In the genomic region with DNA sequence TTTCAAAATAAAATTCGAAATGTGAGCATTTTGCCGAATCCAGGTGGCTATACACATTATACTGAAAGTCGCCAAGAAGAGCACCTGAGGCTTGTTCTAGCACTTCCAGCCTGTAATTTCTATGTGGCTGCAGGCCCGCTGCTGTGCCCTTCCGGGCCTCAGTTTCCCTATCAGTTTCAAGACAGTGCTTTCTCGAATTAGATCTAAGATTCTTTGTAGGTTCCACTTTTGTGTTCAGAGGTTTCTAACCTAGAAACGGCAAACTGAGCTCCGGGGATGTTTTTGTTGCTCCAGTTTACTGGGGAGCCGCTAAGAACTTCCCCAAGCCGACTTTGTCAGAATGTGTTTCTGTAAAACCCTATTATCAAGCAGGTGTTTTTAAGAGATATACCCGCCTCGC, we compare ENCODE assay signal across 8 mouse cellular contexts. TPM values are rescaled to one million over a fixed set of nuclear protein-coding genes. Genes with fewer than 3 reads are reported as not detected.
DNase-seq lines count a peak whose midpoint lies in the region; ATAC-seq and TF ChIP-seq lines count a peak whose summit lies in the region.

No protein-coding gene starts in this region.

- H3K9ac ChIP-seq in kidney, embryonic 15.5 days = peak overlapping the region; percentile 80
- peak overlapping the region; percentile 84 for H3K9ac ChIP-seq in midbrain, embryonic 16.5 days (ENCODE audit: low read depth, low read length)

- DNase-seq in lung, postnatal 14 days = peak; percentile 1
- DNase-seq in lung, adult 18-20 months = no peak
- DNase-seq in natural killer cell, adult 2 months (ENCODE audit: low spot score in 2 of 2) = no peak
- DNase-seq in ovary, adult 18-20 months (ENCODE audit: low spot score) = no peak

- no peak for TF ChIP-seq POLR2A in embryonic fibroblast, embryonic 13.5 days (IDR thresholded peaks at IDR 0.05; ENCODE audit: low read depth, low read length)

- no peaks in the 10 kb centered on the region for H3K4me1 ChIP-seq in embryonic fibroblast, embryonic 13.5 days (ENCODE audit: control insufficient read depth, insufficient read depth, low read length)
- peaks cover 28% of the 10 kb centered on the region for H3K4me1 ChIP-seq in kidney, embryonic 15.5 days
- peaks cover 27% of the 10 kb centered on the region for H3K4me1 ChIP-seq in midbrain, embryonic 16.5 days (ENCODE audit: control insufficient read depth, insufficient read depth, low read length)

- 50% methylated on average over 12 of the region's 12 CpGs for WGBS in kidney, embryonic 15.5 days
- WGBS in midbrain, embryonic 16.5 days = 57% methylated on average over 12 of the region's 12 CpGs

- H3K4me3 ChIP-seq in embryonic fibroblast, embryonic 13.5 days (ENCODE audit: insufficient read depth, low read length) = peak overlapping the region; percentile 85
- H3K4me3 ChIP-seq in kidney, embryonic 15.5 days (replicated peaks) = peak overlapping the region; percentile 77
- H3K4me3 ChIP-seq in midbrain, embryonic 16.5 days (ENCODE audit: low read depth, low read length) = peak overlapping the region; percentile 78

- peaks cover 11% of the 10 kb centered on the region for H3K36me3 ChIP-seq in kidney, embryonic 15.5 days
- H3K36me3 ChIP-seq in midbrain, embryonic 16.5 days (ENCODE audit: control insufficient read depth, insufficient read depth, low read length) = no peaks in the 10 kb centered on the region

- ATAC-seq in kidney, embryonic 15.5 days (replicated peaks; ENCODE audit: low FRiP score) = no peak
- ATAC-seq in midbrain, embryonic 16.5 days = no peak
- no peak for ATAC-seq in activated CD4-positive, CD25-positive, alpha-beta regulatory T cell, adult 4 months

- H3K27me3 ChIP-seq in kidney, embryonic 15.5 days = no peaks in the 10 kb centered on the region
- no peaks in the 10 kb centered on the region for H3K27me3 ChIP-seq in midbrain, embryonic 16.5 days (ENCODE audit: control insufficient read depth, insufficient read depth, low read depth, low read length)

- TF ChIP-seq CTCF in embryonic fibroblast, embryonic 13.5 days (IDR thresholded peaks at IDR 0.05; ENCODE audit: borderline replicate concordance, insufficient read depth, low read length) = no peak

- H3K9me3 ChIP-seq in kidney, embryonic 15.5 days (replicated peaks) = no peaks in the 10 kb centered on the region
- no peaks in the 10 kb centered on the region for H3K9me3 ChIP-seq in midbrain, embryonic 16.5 days (replicated peaks; ENCODE audit: control insufficient read depth, low read length, poor library complexity, severe bottlenecking)

- no peak overlapping the region for H3K27ac ChIP-seq in embryonic fibroblast, embryonic 13.5 days (ENCODE audit: insufficient read depth, low read length)
- no peak overlapping the region for H3K27ac ChIP-seq in kidney, embryonic 15.5 days
- no peak overlapping the region for H3K27ac ChIP-seq in midbrain, embryonic 16.5 days (ENCODE audit: low read length)

- peak overlapping the region; percentile 70 for H3K4me2 ChIP-seq in kidney, embryonic 15.5 days
- H3K4me2 ChIP-seq in midbrain, embryonic 16.5 days (ENCODE audit: low read length) = peak overlapping the region; percentile 71

RNA-seq across cellular contexts. Expression of a gene that starts 0.8 kb away (rescaled TPM):
- 17.6 and 21.3 TPM in 2 replicates for polyA plus RNA-seq in embryonic fibroblast, embryonic 13.5 days (2011; ENCODE audit: insufficient read length, low read depth, missing spikeins)
- polyA plus RNA-seq in kidney, embryonic 15.5 days (2015; fragmentation: Nextera tagmentation; extraction: Ambion mirVana) = 29.6 and 31.7 TPM in 2 replicates
- polyA plus RNA-seq in midbrain, embryonic 16.5 days (2015; fragmentation: Nextera tagmentation; extraction: Ambion mirVana) = 23.7 and 27.7 TPM in 2 replicates
- polyA plus RNA-seq in activated CD4-positive, CD25-positive, alpha-beta regulatory T cell, adult 4 months (2017; shearing (Covaris generic)) = 10 to 100 TPM; 30.6 to 31.8 TPM

RNA-seq across cellular contexts. Expression of a gene that starts 25.4 kb away (rescaled TPM):
- 30.5 and 37.2 TPM in 2 replicates for polyA plus RNA-seq in embryonic fibroblast, embryonic 13.5 days (2011; ENCODE audit: insufficient read length, low read depth, missing spikeins)
- 25.2 and 28.1 TPM in 2 replicates for polyA plus RNA-seq in kidney, embryonic 15.5 days (2015; fragmentation: Nextera tagmentation; extraction: Ambion mirVana)
- 15.5 and 18.8 TPM in 2 replicates for polyA plus RNA-seq in midbrain, embryonic 16.5 days (2015; fragmentation: Nextera tagmentation; extraction: Ambion mirVana)
- 10 to 100 TPM; 14.8 to 17.9 TPM for polyA plus RNA-seq in activated CD4-positive, CD25-positive, alpha-beta regulatory T cell, adult 4 months (2017; shearing (Covaris generic))

RNA-seq across cellular contexts. Expression of a gene that starts 46.0 kb away (rescaled TPM):
- not detected in 2 replicates for polyA plus RNA-seq in embryonic fibroblast, embryonic 13.5 days (2011; ENCODE audit: insufficient read length, low read depth, missing spikeins)
- polyA plus RNA-seq in kidney, embryonic 15.5 days (2015; fragmentation: Nextera tagmentation; extraction: Ambion mirVana) = 0.71 and 1.2 TPM in 2 replicates
- 1.6 and 1.9 TPM in 2 replicates for polyA plus RNA-seq in midbrain, embryonic 16.5 days (2015; fragmentation: Nextera tagmentation; extraction: Ambion mirVana)
- polyA plus RNA-seq in activated CD4-positive, CD25-positive, alpha-beta regulatory T cell, adult 4 months (2017; shearing (Covaris generic)) = under 1 TPM in 1 of 2 experiments, not detected in 1; 0.94 TPM
